In genomic region chr9:45494889-45495288, GRCm38 (mm10) we compare ENCODE assay signal across 24 mouse cellular contexts.
A peak's percentile ranks its signal among the peaks of the same experiment; 100 is the strongest.
DNase-seq lines count a peak whose midpoint lies in the region; ATAC-seq and TF ChIP-seq lines count a peak whose summit lies in the region.
"Had no signal": no experiment of that assay in that cellular context is flagged by ENCODE, and none has a peak within 500 bp of the region (broad histone marks: within the 10 kb centered on the region; RNA-seq: fewer than 3 reads in every experiment).

No protein-coding gene starts in this region.

- 88% methylated on average over 3 of the region's 3 CpGs for WGBS in kidney, embryonic 15.5 days

- H3K4me2 ChIP-seq in CH12.LX (ENCODE audit: insufficient read depth, low read depth, poor library complexity, severe bottlenecking), result peak overlapping the region; percentile 92
- no peak overlapping the region for H3K4me2 ChIP-seq in kidney, embryonic 15.5 days

- H3K9ac ChIP-seq in CH12.LX (ENCODE audit: insufficient read depth, low read depth), result peak overlapping the region; percentile 25; the same call in 1 of the 2 replicates
- H3K9ac ChIP-seq in kidney, embryonic 15.5 days, result no peak overlapping the region

- H3K27me3 ChIP-seq in CH12.LX (replicated peaks), result no peaks in the 10 kb centered on the region
- H3K27me3 ChIP-seq in kidney, embryonic 15.5 days, result no peaks in the 10 kb centered on the region
- H3K27me3 ChIP-seq: Patski had no signal

- TF ChIP-seq POLR2A in CH12.LX (IDR thresholded peaks at IDR 0.05; ENCODE audit: low read depth, low read length), result peak; percentile 24; the same call in 1 of the 2 replicates

- peak overlapping the region; percentile 86; the same call in 1 of the 2 replicates for H3K27ac ChIP-seq in CH12.LX (ENCODE audit: insufficient read depth, low read depth)
- H3K27ac ChIP-seq in kidney, embryonic 15.5 days, result no peak overlapping the region

- DNase-seq in CD4-positive, CD25-positive, alpha-beta regulatory T cell, adult 2 months (ENCODE audit: low read depth, low spot score), result peak; percentile 3
- peak; percentile 12 for DNase-seq in CD4-positive helper T cell, adult 2 months (ENCODE audit: low read depth, low spot score)
- peak; percentile 91 for DNase-seq in CH12.LX (ENCODE audit: extremely low read depth)
- peak; percentile 14 for DNase-seq in induced T-regulatory cell, adult 2 months (ENCODE audit: low read depth)
- DNase-seq in B cell, adult 2 months, result no peak
- no peak for DNase-seq in urinary bladder, adult 2 months (ENCODE audit: low spot score)
- DNase-seq: adrenal gland, adult 2 months; adrenal gland, adult 8-10 months; adrenal gland, postnatal 10 days; adrenal gland, postnatal 14 days; adrenal gland, postnatal 25 days; adrenal gland, postnatal 36 days; cerebellum, adult 11 months; cerebellum, adult 11-12 months; cerebellum, adult 18-20 months; cerebellum, adult 2 months; cerebellum, adult 8-10 months; cerebellum, adult 9-10 months; cerebellum, adult 9-11 months had no signal

- TF ChIP-seq EP300 in CH12.LX (IDR thresholded peaks at IDR 0.05; ENCODE audit: low read length), result peak; percentile 96

- H3K9me3 ChIP-seq in CH12.LX (replicated peaks; ENCODE audit: low read length), result no peaks in the 10 kb centered on the region
- H3K9me3 ChIP-seq in kidney, embryonic 15.5 days (replicated peaks), result no peaks in the 10 kb centered on the region
- H3K9me3 ChIP-seq: G1E had no signal

- peaks cover 44 to 91% of the 10 kb centered on the region in 2 experiments for H3K4me1 ChIP-seq in CH12.LX (ENCODE audit: control insufficient read depth in 1 of 2, insufficient read depth in 2 of 2)
- H3K4me1 ChIP-seq in kidney, embryonic 15.5 days, result peaks cover 13% of the 10 kb centered on the region

- H3K4me3 ChIP-seq in CH12.LX (replicated peaks in 1 of 3; ENCODE audit: low read depth in 2 of 3, low read length in 2 of 3, poor library complexity in 1 of 3), result no peak overlapping the region
- no peak overlapping the region for H3K4me3 ChIP-seq in kidney, embryonic 15.5 days (replicated peaks)

- no peaks in the 10 kb centered on the region for H3K79me2 ChIP-seq in CH12.LX (replicated peaks; ENCODE audit: control insufficient read depth, extremely low read depth, insufficient read depth, poor library complexity, severe bottlenecking)

- no peaks in the 10 kb centered on the region for H3K36me3 ChIP-seq in CH12.LX (replicated peaks in 1 of 2; ENCODE audit: control insufficient read depth in 1 of 2, insufficient read depth in 1 of 2, low read length in 1 of 2)
- H3K36me3 ChIP-seq in kidney, embryonic 15.5 days, result no peaks in the 10 kb centered on the region
- H3K36me3 ChIP-seq: G1E had no signal

- TF ChIP-seq RAD21 in CH12.LX (IDR thresholded peaks at IDR 0.05; ENCODE audit: low read depth, low read length), result peak; percentile 17

- in situ Hi-C loops in CH12.LX (cut with MboI; ENCODE audit: low pct_ligation_motif_present, low pct_unique_long_range_greater_than_20kb, low sequenced_read_pairs), result no loop called here

- TF ChIP-seq CTCF in CH12.LX (conservative IDR thresholded peaks at IDR 0.05 in 1 of 2, IDR thresholded peaks at IDR 0.05 in 1 of 2; ENCODE audit: low read depth in 2 of 2, low read length in 2 of 2), result no peak

- dilution Hi-C loops in CH12.LX (cut with MboI; ENCODE audit: extremely low pct_ligation_motif_present, extremely low pct_unique_long_range_greater_than_20kb, low sequenced_read_pairs), result no loop called here

- no peak for ATAC-seq in CD4-positive, CD25-positive, alpha-beta regulatory T cell, adult 4 months
- ATAC-seq in kidney, embryonic 15.5 days (replicated peaks; ENCODE audit: low FRiP score), result no peak
- ATAC-seq: activated CD4-positive, CD25-positive, alpha-beta regulatory T cell, adult 4 months; Patski had no signal

TF ChIP-seq in CH12.LX, 34 proteins besides CTCF, POLR2A, EP300 and RAD21:
- TF ChIP-seq ZKSCAN1 (IDR thresholded peaks at IDR 0.05; ENCODE audit: borderline replicate concordance, low read depth, low read length) (no peak), CHD2 (IDR thresholded peaks at IDR 0.05; ENCODE audit: low read length) (peak; percentile 84), E2F4 (IDR thresholded peaks at IDR 0.05; ENCODE audit: insufficient replicate concordance, low read depth, low read length) (no peak), HCFC1 (IDR thresholded peaks at IDR 0.05; ENCODE audit: low read depth, low read length) (peak; percentile 47; the same call in 1 of the 2 replicates), ELF1 (IDR thresholded peaks at IDR 0.05; ENCODE audit: low read depth, low read length) (peak; percentile 85), NELFE (IDR thresholded peaks at IDR 0.05; ENCODE audit: low read depth, low read length) (peak; percentile 59; the same call in 1 of the 2 replicates), MXI1 (IDR thresholded peaks at IDR 0.05; ENCODE audit: low read depth, low read length) (peak; percentile 85; the same call in 1 of the 2 replicates), JUND (conservative IDR thresholded peaks at IDR 0.05; ENCODE audit: low read depth, low read length) (peak; percentile 58), SMC3 (IDR thresholded peaks at IDR 0.05; ENCODE audit: low read depth, low read length) (peak; percentile 33), POLR2AphosphoS2 (IDR thresholded peaks at IDR 0.05; ENCODE audit: low read depth, low read length) (no peak), USF1 (IDR thresholded peaks at IDR 0.05; ENCODE audit: low read depth, low read length) (peak; percentile 88), UBTF (IDR thresholded peaks at IDR 0.05; ENCODE audit: low read depth, low read length) (peak; percentile 81; the same call in 1 of the 2 replicates), MAZ (IDR thresholded peaks at IDR 0.05; ENCODE audit: low read depth, low read length) (0 out of 2 replicates have a peak, but pooled peaks have one; percentile 48), NRF1 (IDR thresholded peaks at IDR 0.05; ENCODE audit: low read depth, low read length) (peak; percentile 74), IRF4 (IDR thresholded peaks at IDR 0.05; ENCODE audit: low read depth, low read length) (peak; percentile 92), SIN3A (IDR thresholded peaks at IDR 0.05; ENCODE audit: low read length) (peak; percentile 80), KAT2A (IDR thresholded peaks at IDR 0.05; ENCODE audit: insufficient replicate concordance, low read length) (0 out of 2 replicates have a peak, but pooled peaks have one; percentile 55), ZNF384 (IDR thresholded peaks at IDR 0.05; ENCODE audit: low read depth, low read length) (no peak), MEF2A (IDR thresholded peaks at IDR 0.05; ENCODE audit: borderline replicate concordance, low read depth, low read length) (peak; percentile 94), ZC3H11A (IDR thresholded peaks at IDR 0.05; ENCODE audit: low read depth, low read length) (no peak), PAX5 (IDR thresholded peaks at IDR 0.05; ENCODE audit: low read length) (no peak), RCOR1 (conservative IDR thresholded peaks at IDR 0.05; ENCODE audit: low read depth, low read length) (peak; percentile 94), GABPA (IDR thresholded peaks at IDR 0.05; ENCODE audit: insufficient replicate concordance, low read depth, low read length) (no peak), BHLHE40 (IDR thresholded peaks at IDR 0.05; ENCODE audit: low read depth, low read length) (peak; percentile 84), ETS1 (conservative IDR thresholded peaks at IDR 0.05; ENCODE audit: low read depth, low read length) (peak; percentile 95), CHD1 (IDR thresholded peaks at IDR 0.05; ENCODE audit: low read depth, low read length) (no peak; the same call in 1 of the 2 replicates), MYC (IDR thresholded peaks at IDR 0.05; ENCODE audit: low read depth, low read length) (peak; percentile 85), TCF12 (IDR thresholded peaks at IDR 0.05; ENCODE audit: low read depth, low read length) (peak; percentile 94), USF2 (conservative IDR thresholded peaks at IDR 0.05; ENCODE audit: low read depth, low read length) (peak; percentile 78), MAX (IDR thresholded peaks at IDR 0.05; ENCODE audit: low read length) (peak; percentile 92), MAFK (IDR thresholded peaks at IDR 0.05; ENCODE audit: insufficient replicate concordance, low read length) (peak; percentile 69; the same call in 1 of the 2 replicates), JUN (IDR thresholded peaks at IDR 0.05; ENCODE audit: insufficient read depth, low read depth, low read length) (peak; percentile 68), TBP (conservative IDR thresholded peaks at IDR 0.05; ENCODE audit: low read depth, low read length) (peak; percentile 81; the same call in 1 of the 2 replicates), ZMIZ1 (IDR thresholded peaks at IDR 0.05; ENCODE audit: low read depth, low read length) (peak; percentile 91)

Comparison
In these comparisons a context has a peak if more than half of its experiments do, and no peak if none do; other contexts are left out.
1. DNase-seq: peak in CD4-positive, CD25-positive, alpha-beta regulatory T cell, adult 2 months (single experiment), CD4-positive helper T cell, adult 2 months (single experiment), CH12.LX (single experiment) and induced T-regulatory cell, adult 2 months (single experiment); none in B cell, adult 2 months (0 of 2) and urinary bladder, adult 2 months (single experiment).